Mouse (Mus musculus): ENCODE data around the gene Ttll3.

Ttll3 gene

DNA sequence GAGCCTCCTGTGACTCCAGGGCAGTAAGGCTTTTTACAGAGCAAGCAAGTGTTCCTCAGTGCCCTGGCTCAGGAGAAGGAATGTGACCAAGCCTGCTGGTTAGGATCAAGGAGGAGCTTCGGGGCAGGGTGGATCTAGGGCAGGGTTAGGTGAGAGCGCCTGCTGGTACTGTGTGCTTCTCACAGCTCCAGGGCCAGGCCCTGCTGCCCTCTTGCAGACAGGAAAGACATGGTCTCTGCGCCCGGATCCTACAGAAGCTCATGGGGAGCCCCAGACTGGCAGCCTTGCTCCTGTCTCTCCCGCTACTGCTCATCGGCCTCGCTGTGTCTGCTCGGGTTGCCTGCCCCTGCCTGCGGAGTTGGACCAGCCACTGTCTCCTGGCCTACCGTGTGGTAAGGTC, 69.6 kb downstream of the Ttll3 start:
- DNase-seq (ENCODE audit: low read depth, low spot score), result no peak

DNA sequence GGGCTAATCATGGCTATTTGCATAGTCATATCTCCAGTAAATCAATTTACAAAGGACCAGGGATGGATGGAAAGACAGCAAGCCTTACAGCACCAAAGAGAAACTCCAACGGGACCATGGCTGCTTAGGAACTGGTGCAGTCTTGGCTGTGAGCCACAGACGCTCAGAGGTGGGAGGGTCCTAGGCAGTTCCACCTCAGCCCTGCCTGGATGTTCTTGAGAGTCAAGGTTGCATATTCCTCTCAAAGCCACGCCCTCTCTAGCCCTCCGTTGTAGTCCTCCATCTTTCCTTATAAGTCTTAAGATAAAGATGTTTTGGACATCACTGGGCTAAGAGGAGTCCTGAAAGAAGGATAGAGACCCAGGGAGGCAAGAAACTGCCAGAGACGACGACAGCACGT, 75.0 kb downstream of the Ttll3 start:
- DNase-seq (ENCODE audit: low read depth, low spot score), result no peak
